Comparison of ENCODE assay signal across 9 mouse cellular contexts in genomic region chr12:107927961-107928431, GRCm38 (mm10).
A peak's percentile ranks its signal among the peaks of the same experiment; 100 is the strongest.
DNase-seq lines count a peak whose midpoint lies in the region; ATAC-seq and TF ChIP-seq lines count a peak whose summit lies in the region.
"Had no signal": no experiment of that assay in that cellular context is flagged by ENCODE, and none has a peak within 500 bp of the region (broad histone marks: within the 10 kb centered on the region; RNA-seq: fewer than 3 reads in every experiment).

No protein-coding gene starts in this region.

- no peaks in the 10 kb centered on the region for H3K36me3 ChIP-seq in embryonic facial prominence, embryonic 14.5 days (ENCODE audit: control insufficient read depth, insufficient read depth, low read length)
- H3K36me3 ChIP-seq in kidney, postnatal 0 days (ENCODE audit: insufficient read depth, low read length), result no peaks in the 10 kb centered on the region

- ATAC-seq in embryonic facial prominence, embryonic 14.5 days (ENCODE audit: low read depth), result peak; percentile 42
- ATAC-seq in kidney, postnatal 0 days (replicated peaks; ENCODE audit: low FRiP score, low read depth), result peak; percentile 45; the same call in 1 of the 2 replicates

- no peaks in the 10 kb centered on the region for H3K27me3 ChIP-seq in embryonic facial prominence, embryonic 14.5 days (replicated peaks; ENCODE audit: control insufficient read depth, insufficient read depth, low read length)
- H3K27me3 ChIP-seq in kidney, postnatal 0 days (ENCODE audit: insufficient read depth, low read length), result no peaks in the 10 kb centered on the region

- peak overlapping the region; percentile 17; the same call in 1 of the 2 replicates for H3K4me3 ChIP-seq in left cerebral cortex, adult 2 months
- H3K4me3 ChIP-seq in embryonic facial prominence, embryonic 14.5 days (ENCODE audit: low read depth, low read length), result no peak overlapping the region
- H3K4me3 ChIP-seq in kidney, postnatal 0 days (replicated peaks; ENCODE audit: low read depth, low read length), result no peak overlapping the region
- H3K4me3 ChIP-seq in olfactory bulb, adult 2 months (ENCODE audit: insufficient read depth, low read depth, low read length), result peak overlapping the region; percentile 16

- H3K9ac ChIP-seq in embryonic facial prominence, embryonic 14.5 days (ENCODE audit: low read depth, low read length), result no peak overlapping the region
- no peak overlapping the region for H3K9ac ChIP-seq in kidney, postnatal 0 days (ENCODE audit: low read depth, low read length)

- no peak for DNase-seq in left cerebral cortex, adult 2 months (ENCODE audit: extremely low spot score in 1 of 2, low spot score in 2 of 2)
- no peak for DNase-seq in left cerebral cortex, postnatal 36 days (ENCODE audit: low spot score in 2 of 2)
- DNase-seq in embryonic facial prominence, embryonic 14.5 days (ENCODE audit: low spot score), result peak; percentile 60
- peak; percentile 54 for DNase-seq in kidney, postnatal 0 days (ENCODE audit: low spot score)
- DNase-seq in urinary bladder, postnatal 10 days (ENCODE audit: low spot score), result no peak
- no peak for DNase-seq in adipocyte (ENCODE audit: low spot score)
- no peak for DNase-seq in cerebellum, adult 11-12 months
- DNase-seq: gastrocnemius, postnatal 10 days had no signal

- H3K4me2 ChIP-seq in embryonic facial prominence, embryonic 14.5 days (ENCODE audit: low read depth, low read length), result peak overlapping the region; percentile 16
- H3K4me2 ChIP-seq in kidney, postnatal 0 days (ENCODE audit: low read length), result peak overlapping the region; percentile 28

- peak overlapping the region; percentile 66; the same call in 1 of the 2 replicates for H3K27ac ChIP-seq in left cerebral cortex, adult 2 months
- no peak overlapping the region; the same call in 1 of the 2 replicates for H3K27ac ChIP-seq in embryonic facial prominence, embryonic 14.5 days (replicated peaks; ENCODE audit: low read depth, low read length)
- H3K27ac ChIP-seq in kidney, postnatal 0 days, result no peak overlapping the region
- peak overlapping the region; percentile 47 for H3K27ac ChIP-seq in olfactory bulb, adult 2 months (ENCODE audit: insufficient read depth, low read depth, low read length)

- TF ChIP-seq POLR2A in olfactory bulb, adult 2 months (IDR thresholded peaks at IDR 0.05; ENCODE audit: insufficient read depth, low read depth, low read length), result no peak

- intact Hi-C loops in left cerebral cortex, adult 2 months (cut with DNase I), result loop anchor here (5.0 kb wide), 1 partner anchor 116 kb away; no protein-coding TSS in a partner anchor
- intact Hi-C loops in left cerebral cortex, postnatal 36 days (cut with DNase I), result no loop called here

- no peaks in the 10 kb centered on the region for H3K9me3 ChIP-seq in embryonic facial prominence, embryonic 14.5 days (ENCODE audit: control insufficient read depth, low read length)
- H3K9me3 ChIP-seq in kidney, postnatal 0 days (replicated peaks; ENCODE audit: low read length), result no peaks in the 10 kb centered on the region

- 30% methylated on average over 9 of the region's 10 CpGs for WGBS in embryonic facial prominence, embryonic 14.5 days
- WGBS in kidney, postnatal 0 days, result 34% methylated on average over 9 of the region's 10 CpGs
- 10% methylated on average over 10 of the region's 10 CpGs for WGBS in olfactory bulb, adult 2 months

- no peak for TF ChIP-seq CTCF in left cerebral cortex, adult 2 months (IDR thresholded peaks at IDR 0.05)
- no peak for TF ChIP-seq CTCF in kidney, postnatal 0 days (IDR thresholded peaks at IDR 0.05; ENCODE audit: low read depth)
- no peak for TF ChIP-seq CTCF in olfactory bulb, adult 2 months (IDR thresholded peaks at IDR 0.05; ENCODE audit: insufficient read depth, low read depth, low read length)

- peaks cover 61% of the 10 kb centered on the region for H3K4me1 ChIP-seq in embryonic facial prominence, embryonic 14.5 days (ENCODE audit: control insufficient read depth, insufficient read depth, low read length)
- H3K4me1 ChIP-seq in kidney, postnatal 0 days (replicated peaks; ENCODE audit: insufficient read depth, low read length), result peaks cover 10% of the 10 kb centered on the region; the same call in 1 of the 2 replicates
- peaks cover 70% of the 10 kb centered on the region for H3K4me1 ChIP-seq in olfactory bulb, adult 2 months (ENCODE audit: control insufficient read depth, insufficient read depth, low read length)

Comparison
In these comparisons a context has a peak if more than half of its experiments do, and no peak if none do; other contexts are left out.
1. DNase-seq: peak in embryonic facial prominence, embryonic 14.5 days (single experiment) and kidney, postnatal 0 days (single experiment); none in left cerebral cortex, adult 2 months (0 of 2), left cerebral cortex, postnatal 36 days (0 of 2), urinary bladder, postnatal 10 days (single experiment), adipocyte (single experiment) and cerebellum, adult 11-12 months (single experiment).
2. H3K27ac ChIP-seq: peak in left cerebral cortex, adult 2 months (single experiment) and olfactory bulb, adult 2 months (single experiment); none in embryonic facial prominence, embryonic 14.5 days (single experiment) and kidney, postnatal 0 days (single experiment).
3. H3K4me3 ChIP-seq: peak in left cerebral cortex, adult 2 months (single experiment) and olfactory bulb, adult 2 months (single experiment); none in embryonic facial prominence, embryonic 14.5 days (single experiment) and kidney, postnatal 0 days (single experiment).